Mouse (Mus musculus) hindbrain, postnatal 0 days (tissue): ENCODE data around the gene Epop. TPM values are rescaled to one million over a fixed set of nuclear protein-coding genes. Genes with fewer than 3 reads are reported as not detected.
"Not testable (repeated sequence)": the region's sequence is repeated elsewhere in the genome, so short reads cannot be mapped to it uniquely, and the experiment has no call there.

Experiments
- ATAC-seq: fragments of 200-750 bp; cut with Nextera tagmentation; 2 replicates; pipeline ENCODE4 v1.8.0; 2017; ENCODE audit warnings: mild to moderate bottlenecking, moderate TSS enrichment, moderate library complexity
- DNase-seq: peaks from one replicate; pipeline ENCODE4 v3.0.0-alpha.2; 2015; ENCODE audit warnings: low spot score
- H3K27ac ChIP-seq: fragments of 300-500 bp; sonication (generic); 2 replicates; pipeline ENCODE4 v1.5.1; 2014; ENCODE audit warnings: mild to moderate bottlenecking
- H3K27me3 ChIP-seq: fragments of 300-500 bp; sonication (generic); 2 replicates; pipeline ENCODE4 v1.6.1; 2014; ENCODE audit warnings: low read length, mixed read lengths; ENCODE audit not compliant: insufficient read depth
- H3K36me3 ChIP-seq: fragments of 300-500 bp; sonication (generic); 2 replicates; pipeline ENCODE4 v1.6.1; 2014; ENCODE audit warnings: low read length, mixed read lengths; ENCODE audit not compliant: insufficient read depth
- H3K4me1 ChIP-seq: fragments of 300-500 bp; sonication (generic); 2 replicates; pipeline ENCODE4 v1.6.1; 2014; ENCODE audit warnings: antibody characterized with exemption, low read length, mixed read lengths; ENCODE audit not compliant: insufficient read depth
- H3K4me2 ChIP-seq: fragments of 300-500 bp; sonication (generic); 2 replicates; pipeline ENCODE4 v1.6.1; 2014; ENCODE audit warnings: low read depth, mild to moderate bottlenecking, low read length, moderate library complexity, mixed read lengths
- H3K4me3 ChIP-seq: fragments of 300-500 bp; sonication (generic); 2 replicates; pipeline ENCODE4 v1.5.1; 2014; ENCODE audit warnings: low read length
- H3K9ac ChIP-seq: fragments of 300-500 bp; sonication (generic); replicated peaks from 2 replicates; pipeline ENCODE4 v1.6.1; 2014; ENCODE audit warnings: mild to moderate bottlenecking, low read length, moderate library complexity, mixed read lengths
- H3K9me3 ChIP-seq: fragments of 300-500 bp; sonication (generic); 2 replicates; pipeline ENCODE4 v1.6.1; 2016; ENCODE audit warnings: low read length, mixed read lengths
- CTCF ChIP-seq: IDR thresholded peaks from 2 replicates; pipeline ENCODE4 v1.5.1; 2016; ENCODE audit warnings: antibody characterized with exemption, control low read depth, low read depth
- WGBS: fragments of 180-500 bp; shearing (Covaris S2); extraction: QIAGEN DNeasy Blood & Tissue Kit; methylation state at CpG from one replicate; pipeline ENCODE4 v1.1.7; 2014; 5-methylcytosine and 5-hydroxymethylcytosine counted together
- polyA plus RNA-seq: library from polyadenylated mRNA; unstranded; fragments of >200 nt; fragmentation: Nextera tagmentation; extraction: Ambion mirVana; gene quantifications from 2 replicates; pipeline ENCODE4 v1.2.1, GENCODE M21; 2015
- total RNA-seq: library from RNA; depleted of rRNA; stranded (reverse); fragments of >200 nt; gene quantifications from 2 replicates; pipeline ENCODE4 v1.2.3, GENCODE M21; 2014

Epop gene
- total and polyA plus RNA-seq, 2 experiments from 2014 or later, result 2.4 to 11.0 TPM

DNA sequence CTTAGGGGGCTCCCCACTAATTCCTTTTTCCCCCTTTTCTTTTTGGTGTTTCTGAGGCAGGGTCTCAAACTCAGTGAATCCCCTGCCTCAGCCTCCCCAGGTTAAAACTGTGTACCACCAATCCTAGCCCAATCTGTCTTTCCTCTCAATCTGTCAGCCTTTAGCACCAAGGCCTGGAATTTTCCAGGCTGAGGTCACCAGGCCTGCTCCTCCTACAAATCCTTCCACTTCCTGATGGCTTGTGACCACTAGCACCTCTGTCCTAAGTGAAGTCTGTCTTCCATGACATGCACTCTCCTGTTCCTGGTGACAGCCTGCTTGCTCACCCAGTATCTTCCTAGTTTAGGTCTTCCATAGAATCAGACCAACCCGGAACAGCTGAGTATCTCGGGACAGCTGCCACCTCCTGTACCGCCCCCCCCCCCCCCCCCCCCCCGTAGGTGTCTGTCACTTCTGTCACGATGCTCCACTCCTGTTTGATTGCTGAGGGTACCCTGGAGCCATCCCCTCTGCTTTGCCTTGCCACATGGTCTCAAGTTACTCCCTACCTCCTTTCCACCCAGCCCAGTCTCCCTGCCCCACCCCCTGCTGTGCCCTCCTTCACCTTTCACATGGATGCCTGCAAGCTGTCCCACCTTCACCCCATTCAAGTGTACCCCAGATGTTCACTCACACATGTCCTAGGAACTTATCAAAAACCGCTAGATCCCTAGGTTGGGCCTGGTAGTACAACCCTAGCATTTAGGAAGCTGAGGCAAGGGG lies 27.9 kb upstream of the Epop start:
- 45% methylated on average over 5 of the region's 6 CpGs for WGBS
- no peak overlapping the region for H3K9ac ChIP-seq
- ATAC-seq (no peak), DNase-seq (no peak)
- H3K4me1 ChIP-seq, result peaks cover 9% of the 10 kb centered on the region; the same call in 1 of the 2 replicates
- TF ChIP-seq CTCF, result no peak
- no peaks in the 10 kb centered on the region for H3K9me3 ChIP-seq
- no peak overlapping the region for H3K27ac ChIP-seq
- no peaks in the 10 kb centered on the region for H3K36me3 ChIP-seq
- H3K4me3 ChIP-seq, result no peak overlapping the region
- H3K27me3 ChIP-seq, result peaks cover 9% of the 10 kb centered on the region; the same call in 1 of the 2 replicates
- H3K4me2 ChIP-seq, result no peak overlapping the region

DNA sequence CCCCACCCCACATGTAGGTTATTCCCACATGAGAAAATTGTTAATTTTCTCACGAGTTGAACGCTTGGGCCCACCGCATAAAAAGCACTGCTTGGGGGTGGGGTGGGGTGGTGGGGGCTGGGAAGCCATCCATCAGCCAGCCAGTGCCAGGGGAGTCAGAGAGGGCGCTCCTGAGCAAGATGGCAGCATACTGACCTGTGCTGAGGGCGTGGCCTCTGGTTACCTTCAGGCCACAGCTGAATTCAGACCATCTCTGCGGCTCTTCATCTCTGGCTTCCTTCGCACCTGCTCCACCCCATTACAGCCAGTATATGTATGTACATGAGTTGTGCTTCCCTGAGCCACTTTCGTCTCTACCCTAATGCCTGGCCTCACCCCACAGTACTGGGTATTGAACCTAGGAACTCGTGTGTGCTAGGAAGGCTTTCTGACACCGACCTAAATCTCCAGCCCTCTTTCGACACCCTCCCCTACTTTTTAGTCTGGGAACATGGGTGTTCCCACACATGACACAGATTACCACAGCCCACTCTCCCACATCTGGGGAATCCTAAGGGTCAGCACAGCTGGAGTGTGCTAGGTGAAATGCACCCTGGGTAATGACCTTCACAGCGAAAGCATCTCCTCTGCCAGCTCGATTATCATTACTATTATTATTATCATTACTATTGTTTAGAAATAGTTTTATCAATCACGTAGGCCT lies 26.9 kb upstream of the Epop start:
- no peak overlapping the region for H3K9ac ChIP-seq
- no peak overlapping the region for H3K4me3 ChIP-seq
- H3K27ac ChIP-seq, result no peak overlapping the region
- H3K4me1 ChIP-seq, result peaks cover 9% of the 10 kb centered on the region; the same call in 1 of the 2 replicates
- no peaks in the 10 kb centered on the region for H3K9me3 ChIP-seq
- no peaks in the 10 kb centered on the region for H3K36me3 ChIP-seq
- ATAC-seq (no peak), DNase-seq (no peak)
- H3K4me2 ChIP-seq, result no peak overlapping the region
- WGBS, result 74% methylated on average over 14 of the region's 14 CpGs
- TF ChIP-seq CTCF, result no peak
- peaks cover under 1% of the 10 kb centered on the region; the same call in 1 of the 2 replicates for H3K27me3 ChIP-seq

DNA sequence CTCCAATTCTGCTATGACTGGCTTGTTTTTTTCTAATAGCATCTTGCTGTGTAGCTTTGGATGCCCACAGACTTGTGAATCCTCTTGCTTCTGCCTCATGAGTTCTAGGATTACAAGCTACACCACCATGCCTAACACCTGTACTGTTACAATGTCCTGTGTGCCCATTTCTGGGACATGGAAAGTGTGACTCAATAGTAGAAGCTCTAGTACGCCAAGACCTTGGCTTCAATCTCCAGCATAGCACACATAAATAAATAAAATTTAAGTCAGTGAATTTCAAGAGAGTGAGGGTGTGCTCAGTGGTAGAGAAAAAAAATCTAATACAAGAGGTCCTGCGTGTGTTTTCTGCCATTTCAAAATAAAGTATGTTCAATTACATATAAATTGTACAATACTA lies 24.7 kb upstream of the Epop start:
- H3K27ac ChIP-seq, result no peak overlapping the region
- no peaks in the 10 kb centered on the region for H3K9me3 ChIP-seq
- no peak overlapping the region for H3K9ac ChIP-seq
- WGBS, result 95% methylated on average over 2 of the region's 2 CpGs
- 0 out of 2 replicates have a peak, but pooled peaks cover 1% of the 10 kb centered on the region for H3K4me1 ChIP-seq
- no peak overlapping the region for H3K4me2 ChIP-seq
- H3K27me3 ChIP-seq, result no peaks in the 10 kb centered on the region
- no peaks in the 10 kb centered on the region for H3K36me3 ChIP-seq
- no peak for ATAC-seq
- DNase-seq, result no peak
- no peak overlapping the region for H3K4me3 ChIP-seq
- TF ChIP-seq CTCF, result no peak

DNA sequence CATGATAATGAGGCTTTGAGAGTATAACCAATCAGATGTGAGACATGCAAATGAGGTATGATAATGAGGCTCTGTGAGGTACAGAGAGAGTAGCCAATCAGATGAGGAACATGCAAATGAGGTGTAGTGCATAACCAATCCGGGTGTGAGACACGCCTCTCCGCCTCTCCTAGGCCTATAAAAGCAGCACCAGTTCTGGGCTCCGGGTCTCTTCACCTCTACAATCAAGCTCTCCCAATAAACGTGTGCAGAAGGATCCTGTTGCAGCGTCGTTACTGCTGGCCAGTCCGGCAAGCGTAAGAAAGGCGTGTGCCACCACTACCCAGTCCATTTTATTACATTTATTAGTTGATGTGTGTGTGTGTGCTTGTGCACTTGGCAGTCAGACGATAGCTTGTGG lies 23.9 kb upstream of the Epop start:
- H3K27me3 ChIP-seq, H3K27ac ChIP-seq, H3K4me1 ChIP-seq, H3K9ac ChIP-seq, H3K4me3 ChIP-seq, H3K4me2 ChIP-seq, H3K36me3 ChIP-seq, H3K9me3 ChIP-seq, DNase-seq, ATAC-seq: not testable (repeated sequence)
- 92% methylated on average over 11 of the region's 11 CpGs for WGBS

DNA sequence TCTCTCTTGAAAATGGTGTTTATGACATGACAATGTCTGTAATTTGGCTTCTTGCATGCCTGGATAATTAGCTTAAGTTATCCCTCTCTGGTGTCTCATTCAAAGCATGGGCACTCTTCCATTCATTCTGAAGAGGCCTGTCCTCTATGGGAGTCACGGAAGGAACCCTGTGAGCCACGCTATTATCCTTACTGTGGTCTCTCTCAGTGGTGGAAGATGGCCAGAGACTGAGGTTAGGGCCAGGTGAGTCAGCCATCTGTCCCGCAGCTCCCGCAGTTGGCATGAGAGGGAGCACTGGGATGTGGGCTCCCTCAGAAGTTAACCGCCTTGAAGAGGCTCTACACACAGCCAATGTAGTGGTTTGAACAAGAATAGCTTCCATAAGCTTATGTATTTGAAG lies 20.8 kb upstream of the Epop start:
- Histone ChIP-seq H3K9me3 (no peaks in the 10 kb centered on the region), H3K36me3 (no peaks in the 10 kb centered on the region), H3K9ac (no peak overlapping the region), H3K27ac (no peak overlapping the region), H3K27me3 (no peaks in the 10 kb centered on the region), H3K4me3 (no peak overlapping the region), H3K4me2 (no peak overlapping the region), H3K4me1 (no peaks in the 10 kb centered on the region)
- DNase-seq, result no peak
- TF ChIP-seq CTCF, result no peak
- no peak for ATAC-seq
- WGBS, result 39% methylated on average over 5 of the region's 5 CpGs

DNA sequence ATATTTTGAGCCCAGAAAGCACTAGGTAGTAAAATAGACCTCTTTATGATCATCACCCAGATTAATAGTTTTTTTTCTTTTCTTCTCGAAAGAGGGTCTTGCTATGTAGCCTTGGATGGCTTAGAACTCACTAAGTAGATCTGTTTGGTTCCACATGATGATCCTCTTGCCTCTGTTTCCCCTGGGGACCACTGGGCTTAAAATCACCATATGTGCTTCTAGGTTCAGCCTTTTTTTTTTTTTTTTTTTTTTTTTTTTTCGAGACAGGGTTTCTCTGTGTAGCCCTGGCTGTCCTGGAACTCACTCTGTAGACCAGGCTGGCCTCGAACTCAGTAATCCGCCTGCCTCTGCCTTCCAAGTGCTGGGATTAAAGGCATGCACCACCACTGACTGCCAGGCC lies 19.0 kb upstream of the Epop start:
- H3K9ac ChIP-seq, H3K4me3 ChIP-seq, H3K4me1 ChIP-seq, H3K4me2 ChIP-seq, DNase-seq, H3K27me3 ChIP-seq, ATAC-seq, H3K36me3 ChIP-seq, H3K9me3 ChIP-seq, H3K27ac ChIP-seq: not testable (repeated sequence)
- 86% methylated on average over 4 of the region's 4 CpGs for WGBS

DNA sequence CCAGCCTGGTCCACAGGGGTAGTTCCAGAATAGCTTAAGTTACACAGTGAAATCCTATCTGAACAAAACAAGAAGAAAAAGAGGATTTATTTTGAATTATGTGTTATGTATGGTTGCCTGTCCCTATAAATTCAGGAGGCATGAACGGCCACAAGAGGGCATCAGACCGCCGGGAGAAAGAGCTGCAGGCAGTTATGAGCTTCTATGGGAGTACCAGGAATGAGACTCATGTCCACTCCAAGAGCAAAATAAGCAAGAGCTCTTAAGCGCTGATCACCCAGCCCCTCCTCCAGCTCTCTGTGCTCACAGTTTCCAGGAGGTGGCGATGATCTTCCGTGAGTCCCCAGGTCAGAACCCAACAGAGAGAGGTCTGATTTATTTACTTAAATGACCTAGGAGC lies 15.3 kb upstream of the Epop start:
- H3K9ac ChIP-seq, result no peak overlapping the region
- WGBS, result 2% methylated on average over 6 of the region's 6 CpGs
- H3K27me3 ChIP-seq, result no peaks in the 10 kb centered on the region
- no peaks in the 10 kb centered on the region for H3K4me1 ChIP-seq
- peak; percentile 72 for TF ChIP-seq CTCF
- H3K4me2 ChIP-seq, result no peak overlapping the region
- H3K9me3 ChIP-seq, result no peaks in the 10 kb centered on the region
- H3K27ac ChIP-seq, result no peak overlapping the region
- ATAC-seq, result no peak
- peak; percentile 68 for DNase-seq
- H3K36me3 ChIP-seq, result no peaks in the 10 kb centered on the region
- no peak overlapping the region for H3K4me3 ChIP-seq
